Mouse (Mus musculus) hindbrain, postnatal 0 days (tissue): ENCODE measurements around the gene Khk. TPM values are rescaled to one million over a fixed set of nuclear protein-coding genes. Genes with fewer than 3 reads are reported as not detected.

Experiments used
- ATAC-seq: fragments of 200-750 bp; cut with Nextera tagmentation; 2 replicates; pipeline ENCODE4 v1.8.0; 2017; ENCODE audit warnings: mild to moderate bottlenecking, moderate TSS enrichment, moderate library complexity
- DNase-seq: peaks from one replicate; pipeline ENCODE4 v3.0.0-alpha.2; 2015; ENCODE audit warnings: low spot score
- H3K27ac ChIP-seq: fragments of 300-500 bp; sonication (generic); 2 replicates; pipeline ENCODE4 v1.5.1; 2014; ENCODE audit warnings: mild to moderate bottlenecking
- H3K27me3 ChIP-seq: fragments of 300-500 bp; sonication (generic); 2 replicates; pipeline ENCODE4 v1.6.1; 2014; ENCODE audit warnings: low read length, mixed read lengths; ENCODE audit not compliant: insufficient read depth
- H3K36me3 ChIP-seq: fragments of 300-500 bp; sonication (generic); 2 replicates; pipeline ENCODE4 v1.6.1; 2014; ENCODE audit warnings: low read length, mixed read lengths; ENCODE audit not compliant: insufficient read depth
- H3K4me1 ChIP-seq: fragments of 300-500 bp; sonication (generic); 2 replicates; pipeline ENCODE4 v1.6.1; 2014; ENCODE audit warnings: antibody characterized with exemption, low read length, mixed read lengths; ENCODE audit not compliant: insufficient read depth
- H3K4me2 ChIP-seq: fragments of 300-500 bp; sonication (generic); 2 replicates; pipeline ENCODE4 v1.6.1; 2014; ENCODE audit warnings: low read depth, mild to moderate bottlenecking, low read length, moderate library complexity, mixed read lengths
- H3K4me3 ChIP-seq: fragments of 300-500 bp; sonication (generic); 2 replicates; pipeline ENCODE4 v1.5.1; 2014; ENCODE audit warnings: low read length
- H3K9ac ChIP-seq: fragments of 300-500 bp; sonication (generic); replicated peaks from 2 replicates; pipeline ENCODE4 v1.6.1; 2014; ENCODE audit warnings: mild to moderate bottlenecking, low read length, moderate library complexity, mixed read lengths
- H3K9me3 ChIP-seq: fragments of 300-500 bp; sonication (generic); 2 replicates; pipeline ENCODE4 v1.6.1; 2016; ENCODE audit warnings: low read length, mixed read lengths
- CTCF ChIP-seq: IDR thresholded peaks from 2 replicates; pipeline ENCODE4 v1.5.1; 2016; ENCODE audit warnings: antibody characterized with exemption, control low read depth, low read depth
- WGBS: fragments of 180-500 bp; shearing (Covaris S2); extraction: QIAGEN DNeasy Blood & Tissue Kit; methylation state at CpG from one replicate; pipeline ENCODE4 v1.1.7; 2014; 5-methylcytosine and 5-hydroxymethylcytosine counted together
- polyA plus RNA-seq: library from polyadenylated mRNA; unstranded; fragments of >200 nt; fragmentation: Nextera tagmentation; extraction: Ambion mirVana; gene quantifications from 2 replicates; pipeline ENCODE4 v1.2.1, GENCODE M21; 2015
- total RNA-seq: library from RNA; depleted of rRNA; stranded (reverse); fragments of >200 nt; gene quantifications from 2 replicates; pipeline ENCODE4 v1.2.3, GENCODE M21; 2014

Khk gene
- total and polyA plus RNA-seq, 2 experiments from 2014 or later: 14.6 to 16.5 TPM

GRCm38 (mm10) chr5:30930121-30930520 lies 8.9 kb downstream of the Khk start:
- DNase-seq: peak; percentile 89
- H3K9me3 ChIP-seq: no peaks in the 10 kb centered on the region
- peak; percentile 36; the same call in 1 of the 2 replicates for ATAC-seq
- TF ChIP-seq CTCF: peak; percentile 80
- H3K4me3 ChIP-seq: no peak overlapping the region
- no peaks in the 10 kb centered on the region for H3K27me3 ChIP-seq
- no peak overlapping the region for H3K4me2 ChIP-seq
- no peak overlapping the region for H3K9ac ChIP-seq
- H3K4me1 ChIP-seq: no peaks in the 10 kb centered on the region
- no peak overlapping the region for H3K27ac ChIP-seq
- H3K36me3 ChIP-seq: no peaks in the 10 kb centered on the region
- 34% methylated on average over 4 of the region's 4 CpGs for WGBS

DNA sequence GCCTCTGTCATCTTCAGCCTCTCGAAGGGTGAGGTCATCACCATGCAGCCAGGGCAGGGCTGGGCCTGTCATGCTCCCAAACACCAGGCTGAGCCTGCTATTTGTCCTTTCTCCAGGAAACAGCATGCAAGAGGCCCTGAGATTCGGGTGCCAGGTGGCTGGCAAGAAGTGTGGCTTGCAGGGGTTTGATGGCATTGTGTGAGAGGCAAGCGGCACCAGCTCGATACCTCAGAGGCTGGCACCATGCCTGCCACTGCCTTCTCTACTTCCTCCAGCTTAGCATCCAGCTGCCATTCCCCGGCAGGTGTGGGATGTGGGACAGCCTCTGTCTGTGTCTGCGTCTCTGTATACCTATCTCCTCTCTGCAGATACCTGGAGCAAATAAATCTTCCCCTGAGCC lies 9.6 kb downstream of the Khk start:
- no peaks in the 10 kb centered on the region for H3K9me3 ChIP-seq
- H3K4me1 ChIP-seq: no peaks in the 10 kb centered on the region
- no peak overlapping the region for H3K4me3 ChIP-seq
- 0 out of 2 replicates have a peak overlapping the region, but pooled peaks have one; percentile 11 for H3K27ac ChIP-seq
- ATAC-seq (0 out of 2 replicates have a peak, but pooled peaks have one; percentile 15), DNase-seq (no peak)
- no peak overlapping the region for H3K9ac ChIP-seq
- WGBS: 59% methylated on average over 6 of the region's 6 CpGs
- H3K36me3 ChIP-seq: no peaks in the 10 kb centered on the region
- H3K4me2 ChIP-seq: no peak overlapping the region
- TF ChIP-seq CTCF: no peak
- no peaks in the 10 kb centered on the region for H3K27me3 ChIP-seq

DNA sequence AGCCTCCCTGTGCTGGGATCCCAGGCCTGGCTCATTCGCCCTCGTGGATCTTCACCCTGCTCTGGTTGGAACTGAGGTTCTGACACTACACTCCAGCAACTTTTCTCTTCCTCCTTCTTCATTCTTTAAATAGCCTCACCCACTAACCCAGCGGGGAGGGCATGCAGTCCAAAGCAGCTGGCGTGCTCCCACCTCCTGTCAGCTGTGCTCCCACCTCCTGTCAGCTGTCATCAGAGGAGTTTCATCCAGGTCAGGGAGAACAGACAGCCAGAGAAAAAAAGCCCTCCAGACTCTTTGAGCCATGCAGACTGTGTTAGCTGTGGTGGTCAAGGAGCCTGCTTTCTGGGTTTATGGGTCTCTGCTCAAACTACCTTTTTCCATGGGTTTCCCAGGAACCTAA lies 10.1 kb downstream of the Khk start:
- ATAC-seq (no peak), DNase-seq (no peak)
- Histone ChIP-seq H3K27ac (no peak overlapping the region), H3K9me3 (no peaks in the 10 kb centered on the region), H3K4me3 (no peak overlapping the region), H3K4me1 (no peaks in the 10 kb centered on the region), H3K9ac (no peak overlapping the region), H3K27me3 (no peaks in the 10 kb centered on the region), H3K4me2 (no peak overlapping the region), H3K36me3 (no peaks in the 10 kb centered on the region)
- TF ChIP-seq CTCF: no peak
- 89% methylated on average over 4 of the region's 4 CpGs for WGBS

DNA sequence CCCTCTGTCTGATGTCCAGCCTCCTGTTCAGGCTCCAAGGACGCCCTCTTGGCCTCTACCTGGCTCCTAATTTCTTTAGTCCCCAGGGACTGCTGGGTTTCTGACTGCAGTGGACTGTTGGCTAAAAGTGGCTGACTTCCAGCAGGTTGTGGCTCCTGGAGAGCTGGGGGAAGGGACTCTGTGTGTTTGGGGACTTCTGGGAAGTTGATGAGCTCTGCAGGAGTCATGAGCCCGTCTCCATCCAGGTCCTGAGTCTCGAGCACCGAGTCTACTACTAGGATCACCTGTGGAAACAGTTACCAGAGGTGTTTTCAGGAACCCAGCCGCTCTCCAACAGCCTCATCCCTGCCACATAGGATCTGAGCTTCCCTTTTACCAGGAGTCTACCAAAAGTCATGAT lies 12.5 kb downstream of the Khk start:
- ATAC-seq (no peak), DNase-seq (no peak)
- H3K36me3 ChIP-seq: no peaks in the 10 kb centered on the region
- no peaks in the 10 kb centered on the region for H3K9me3 ChIP-seq
- 72% methylated on average over 5 of the region's 5 CpGs for WGBS
- TF ChIP-seq CTCF: no peak
- H3K4me3 ChIP-seq: no peak overlapping the region
- H3K9ac ChIP-seq: no peak overlapping the region
- H3K4me2 ChIP-seq: no peak overlapping the region
- no peaks in the 10 kb centered on the region for H3K27me3 ChIP-seq
- H3K27ac ChIP-seq: no peak overlapping the region
- H3K4me1 ChIP-seq: no peaks in the 10 kb centered on the region

GRCm38 (mm10) chr5:30934725-30935461 lies 13.7 kb downstream of the Khk start:
- H3K4me1 ChIP-seq: no peaks in the 10 kb centered on the region
- no peaks in the 10 kb centered on the region for H3K36me3 ChIP-seq
- peak; percentile 16; the same call in 1 of the 2 replicates for TF ChIP-seq CTCF
- 85% methylated on average over 5 of the region's 5 CpGs for WGBS
- no peaks in the 10 kb centered on the region for H3K27me3 ChIP-seq
- DNase-seq (peak; percentile 44), ATAC-seq (peak; percentile 63; the same call in 1 of the 2 replicates)
- no peak overlapping the region for H3K27ac ChIP-seq
- H3K4me3 ChIP-seq: no peak overlapping the region
- H3K4me2 ChIP-seq: no peak overlapping the region
- H3K9ac ChIP-seq: no peak overlapping the region
- no peaks in the 10 kb centered on the region for H3K9me3 ChIP-seq

DNA sequence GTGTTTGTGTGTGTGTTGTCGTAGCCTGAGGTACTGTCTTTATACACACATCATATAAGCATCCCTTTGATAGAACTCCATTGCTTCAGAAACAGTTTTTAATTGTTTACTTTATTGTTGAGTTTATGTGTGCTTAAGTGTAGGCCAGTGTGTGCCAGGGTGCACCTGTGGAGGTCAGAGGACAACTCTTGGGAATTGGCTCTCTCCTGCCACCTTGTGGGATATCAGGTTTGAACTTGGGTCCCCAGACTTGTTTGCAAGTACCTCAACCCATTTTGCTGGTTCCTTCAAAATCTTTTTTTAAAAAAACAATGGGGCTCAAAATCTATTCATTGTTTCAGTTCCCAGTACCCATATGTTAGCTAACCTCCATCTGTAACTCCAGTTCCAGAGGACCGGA lies 21.8 kb downstream of the Khk start:
- no peaks in the 10 kb centered on the region for H3K36me3 ChIP-seq
- ATAC-seq: no peak
- TF ChIP-seq CTCF: peak; percentile 39

DNA sequence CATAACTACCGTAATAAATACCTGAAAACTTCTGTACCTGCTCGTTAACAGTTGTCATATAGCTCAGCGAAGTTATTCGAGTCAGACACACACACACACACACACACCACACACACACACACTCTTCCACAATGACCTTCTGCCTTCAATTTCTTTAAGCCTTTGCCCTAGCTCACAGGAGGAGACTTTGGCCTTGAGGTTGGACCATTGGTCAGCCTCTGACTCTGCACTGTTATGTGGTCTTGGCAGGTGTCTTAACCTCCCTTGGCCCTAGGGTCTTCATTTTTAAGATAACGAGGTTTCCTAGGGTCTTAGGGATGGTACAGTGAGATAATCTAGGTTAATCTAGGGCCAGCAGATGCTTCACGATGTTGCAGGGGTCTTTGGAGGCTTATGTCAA lies 23.1 kb downstream of the Khk start:
- WGBS: 83% methylated on average over 6 of the region's 6 CpGs
- no peak for DNase-seq
- Histone ChIP-seq H3K27me3 (no peaks in the 10 kb centered on the region), H3K9ac (0 out of 2 replicates have a peak overlapping the region, but pooled peaks have one; percentile 73), H3K4me3 (peak overlapping the region; percentile 56), H3K4me2 (peak overlapping the region; percentile 79), H3K27ac (0 out of 2 replicates have a peak overlapping the region, but pooled peaks have one; percentile 73), H3K4me1 (0 out of 2 replicates have a peak, but pooled peaks cover 2% of the 10 kb centered on the region), H3K9me3 (no peaks in the 10 kb centered on the region), H3K36me3 (no peaks in the 10 kb centered on the region)
- ATAC-seq: no peak
- no peak for TF ChIP-seq CTCF

More for the DNA sequence above, 21.8 kb downstream of the Khk start:
- Histone ChIP-seq H3K9ac (no peak overlapping the region), H3K27ac (no peak overlapping the region), H3K4me1 (0 out of 2 replicates have a peak, but pooled peaks cover 2% of the 10 kb centered on the region), H3K4me3 (no peak overlapping the region), H3K27me3 (no peaks in the 10 kb centered on the region), H3K4me2 (no peak overlapping the region), H3K9me3 (no peaks in the 10 kb centered on the region)
- 90% methylated on average over 2 of the region's 2 CpGs for WGBS
- DNase-seq: no peak
